Mouse (Mus musculus) 3134 (cell line): ENCODE results near the gene Mesd.

Source experiments
- DNase-seq: peaks from one replicate; pipeline ENCODE4 v3.0.0-alpha.2; 2011; ENCODE audit warnings: low spot score; ENCODE audit not compliant: insufficient read length; ENCODE audit errors: extremely low read depth

The Mesd gene

GRCm38 (mm10) chr7:83911909-83912308, 27.6 kb downstream of the Mesd start:
- DNase-seq = no peak

DNA sequence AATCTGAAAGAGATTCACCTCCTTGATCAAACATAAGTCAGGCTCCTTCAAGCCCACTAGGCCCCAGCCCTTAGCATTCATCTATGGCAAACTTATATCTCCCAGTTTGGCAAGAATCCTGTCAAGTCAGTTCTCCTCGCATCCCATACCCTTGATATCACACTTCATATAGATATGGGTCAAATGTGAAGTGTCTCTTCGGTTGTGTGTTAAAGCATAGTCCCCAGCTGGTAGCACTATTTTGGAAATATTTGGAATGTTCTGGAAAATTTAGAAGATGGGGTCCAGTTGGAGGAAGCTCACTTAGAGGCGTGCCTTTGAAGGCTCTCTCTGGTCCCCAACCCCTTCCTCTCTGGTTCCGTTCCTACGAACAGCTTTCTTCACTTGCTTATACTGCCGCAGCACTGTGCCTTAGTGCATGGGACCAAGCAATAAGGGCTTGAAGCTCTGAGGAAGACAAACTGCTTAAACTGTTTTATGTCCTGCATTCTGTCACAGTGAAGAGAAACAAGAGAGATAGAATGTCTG, 29.2 kb downstream of the Mesd start:
- no peak for DNase-seq

DNA sequence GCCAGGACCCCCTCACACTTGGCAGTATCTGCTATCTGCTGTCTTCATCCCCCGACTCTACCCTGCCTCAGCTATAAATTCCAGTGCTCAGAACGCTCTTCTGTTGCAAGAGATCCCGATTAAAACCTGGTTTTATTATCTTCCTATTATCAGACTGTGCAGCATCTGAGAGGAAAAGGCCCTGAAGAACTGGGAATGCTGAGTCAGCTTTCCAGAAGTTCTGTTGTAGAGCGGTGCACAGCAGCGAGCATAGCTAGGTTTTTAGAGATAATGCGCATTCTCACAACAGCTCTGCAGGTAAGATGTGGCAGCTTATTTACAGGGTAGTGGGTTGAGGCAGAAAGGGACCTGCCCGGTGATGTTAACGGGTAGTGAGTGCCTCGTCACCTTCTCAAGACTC, 29.7 kb downstream of the Mesd start:
- no peak for DNase-seq

- no peak for DNase-seq
These were observed 30.3 kb downstream of the Mesd start for GRCm38 (mm10) chr7:83914566-83914965.

- no peak for DNase-seq
These were observed 36.0 kb downstream of the Mesd start for GRCm38 (mm10) chr7:83920241-83920640.

DNA sequence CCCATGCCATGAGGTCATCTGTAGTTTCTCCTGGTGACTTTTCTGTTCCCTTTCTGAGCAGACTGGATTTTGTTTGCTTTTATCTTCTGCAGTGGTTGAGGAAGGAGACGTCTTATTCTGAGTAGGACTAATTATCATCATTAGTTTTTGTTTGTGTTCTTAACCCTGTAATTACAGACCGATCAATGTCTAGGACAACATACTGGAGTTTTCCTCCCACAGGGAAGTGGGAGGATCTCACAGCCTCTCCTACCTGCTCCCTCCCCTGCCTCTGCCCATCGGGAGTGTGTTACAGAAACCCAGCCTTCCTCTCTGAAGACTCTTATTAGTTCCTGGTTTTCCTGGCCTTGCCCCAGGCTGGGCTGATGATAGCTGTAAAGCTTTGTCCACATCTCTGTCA, 37.4 kb downstream of the Mesd start:
- DNase-seq = no peak

DNA sequence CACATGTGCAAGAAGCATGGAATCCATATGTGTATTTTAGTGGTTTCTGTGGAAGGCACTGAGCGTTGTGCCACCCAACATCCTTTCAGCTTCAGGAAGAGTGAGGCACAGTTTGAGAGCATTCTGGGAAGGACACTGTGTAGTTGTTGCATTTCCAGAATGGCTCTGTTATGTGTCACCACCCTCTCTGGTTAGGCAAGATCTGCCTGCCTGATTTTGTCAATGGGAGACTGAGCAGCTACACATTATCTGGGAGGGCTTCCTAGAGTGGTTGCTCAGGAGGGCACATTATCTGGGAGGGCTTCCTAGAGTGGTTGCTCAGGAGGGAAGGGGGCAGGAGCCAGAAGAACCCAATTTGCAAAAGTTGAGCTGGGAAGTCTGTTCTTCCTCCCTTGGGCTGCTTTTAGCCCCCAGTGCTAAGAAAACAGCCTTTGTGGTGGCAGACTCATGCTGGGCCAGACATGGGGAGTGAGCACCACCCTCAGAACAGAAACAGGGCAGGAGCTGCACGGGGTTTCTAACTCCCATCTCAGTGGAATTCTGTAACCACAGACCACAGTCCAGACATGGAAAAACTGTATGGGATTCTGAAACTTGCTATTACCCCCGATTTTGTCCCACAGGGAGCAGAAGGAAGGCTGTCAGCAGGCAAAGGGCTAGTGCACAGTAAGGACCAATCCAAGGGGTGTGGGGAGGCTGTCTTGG, 54.9 kb downstream of the Mesd start:
- DNase-seq = peak; percentile 57

GRCm38 (mm10) chr7:83940136-83940535, 55.9 kb downstream of the Mesd start:
- no peak for DNase-seq

- peak; percentile 52 for DNase-seq
These were observed 57.4 kb downstream of the Mesd start for GRCm38 (mm10) chr7:83941701-83942101.

DNA sequence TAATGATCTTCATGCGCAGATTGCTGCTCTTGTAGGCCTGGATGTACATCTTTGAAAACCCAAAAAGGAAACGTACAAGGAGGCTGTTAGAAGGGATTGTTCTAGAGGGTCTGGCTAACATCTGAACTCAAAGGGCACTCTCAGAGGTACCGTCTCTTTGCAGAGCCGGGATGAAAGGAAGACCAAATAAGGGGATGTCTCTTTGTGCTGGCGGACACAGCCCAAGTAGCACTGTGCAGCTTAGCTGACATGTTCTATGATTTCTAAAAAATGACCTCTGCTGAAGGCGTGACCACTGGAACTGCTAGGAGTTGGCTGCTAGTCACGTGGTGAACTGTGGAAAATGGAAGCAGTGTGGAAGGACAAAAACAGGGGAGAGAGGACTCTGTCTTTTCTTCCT, 64.5 kb downstream of the Mesd start:
- DNase-seq = no peak

- DNase-seq = no peak
These were observed 65.4 kb downstream of the Mesd start for GRCm38 (mm10) chr7:83949662-83950061.
